Mouse (Mus musculus) Muller cell, postnatal 12 days (primary cell): ENCODE measurements around the gene Scarf2.
A peak's percentile ranks its signal among the peaks of the same experiment; 100 is the strongest.

Experiments
- DNase-seq: peaks from one replicate; pipeline ENCODE4 v3.0.0-alpha.2; 2015; ENCODE audit errors: inconsistent ontology term

Gene Scarf2

DNA sequence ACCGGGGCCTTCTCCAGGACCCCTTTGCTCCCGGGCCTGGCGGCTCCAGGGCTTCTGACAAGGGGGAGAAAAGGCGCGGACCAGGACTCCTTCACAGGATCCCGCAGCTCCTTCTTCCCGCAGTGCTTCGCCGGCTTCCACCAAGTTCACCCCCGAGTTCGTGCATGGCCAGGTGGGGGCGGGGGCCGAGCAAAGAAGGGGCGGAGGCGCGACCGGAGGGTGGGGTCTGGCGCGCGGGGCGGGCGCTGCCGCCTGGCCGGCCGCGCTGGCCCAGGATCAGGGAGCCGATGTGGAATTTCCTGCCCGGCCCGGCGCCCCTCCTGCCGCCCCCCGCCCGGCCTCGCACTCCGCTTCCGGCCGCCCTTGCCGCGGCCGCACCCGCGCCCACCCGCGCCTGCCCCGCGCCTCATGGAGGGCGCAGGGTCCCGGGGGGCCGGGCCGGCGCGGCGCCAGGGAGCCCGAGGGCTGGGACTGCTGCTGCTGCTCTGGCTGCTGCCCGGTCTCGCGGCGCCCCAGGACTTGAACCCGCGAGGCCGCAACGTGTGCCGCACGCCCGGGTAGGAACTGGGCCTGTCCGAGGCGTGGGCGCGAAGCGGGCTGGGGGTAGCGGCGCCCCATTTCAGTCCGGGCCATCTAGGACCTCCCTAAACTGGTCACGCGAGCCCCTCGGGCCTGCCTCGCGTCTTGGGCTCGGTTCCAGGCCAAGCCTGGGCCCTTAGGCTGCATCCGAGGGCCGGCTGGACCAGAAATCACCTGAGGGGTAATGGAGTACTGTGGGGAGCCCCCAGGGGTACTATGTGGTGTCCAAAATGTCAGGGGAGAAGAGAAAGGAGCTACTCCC is at the start of gene Scarf2:
Scarf2 (plus strand) TSS at position 312 of the 841 bp plus-strand sequence.
- peak; percentile 75 for DNase-seq

DNA sequence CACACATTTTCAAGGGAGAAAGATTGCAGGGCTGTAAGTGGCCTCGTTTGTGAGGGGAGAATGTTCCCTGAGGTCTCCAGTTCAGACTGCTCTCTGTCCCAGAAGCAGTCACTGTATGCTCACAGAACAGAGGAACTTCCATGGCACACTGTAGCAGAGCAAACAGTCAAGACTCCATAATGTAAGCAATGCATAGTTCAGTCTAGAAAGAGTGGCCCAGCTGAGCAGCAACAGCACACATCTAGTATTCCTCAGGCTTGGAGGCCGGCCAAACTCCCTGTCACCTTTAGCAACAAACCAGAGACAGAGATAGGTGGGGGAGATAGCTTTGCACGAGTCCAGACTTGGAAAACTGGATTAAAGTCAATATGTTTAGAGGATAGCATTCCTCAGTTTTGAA is 44.1 kb upstream of the Scarf2 start:
- DNase-seq, result no peak

DNA sequence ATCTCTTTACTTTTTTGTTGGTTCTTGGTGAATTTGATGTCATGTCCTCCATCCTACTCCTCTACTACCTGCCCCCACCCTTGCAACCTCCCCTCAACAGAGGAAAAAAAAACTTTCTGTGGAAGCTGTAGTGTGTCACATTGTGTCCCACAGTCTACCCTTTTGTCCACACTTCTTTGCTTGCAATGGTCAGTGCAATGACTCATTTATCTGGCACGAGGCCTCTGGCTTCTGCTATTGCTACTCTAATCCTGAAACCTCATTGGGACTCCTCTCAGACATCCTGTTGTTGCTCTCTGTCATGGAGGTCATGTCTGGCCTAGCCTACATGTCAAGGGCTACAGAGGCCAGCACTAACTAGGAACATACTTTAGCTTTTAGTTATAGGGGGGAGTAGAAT is 43.4 kb upstream of the Scarf2 start:
- peak; percentile 58 for DNase-seq

DNA sequence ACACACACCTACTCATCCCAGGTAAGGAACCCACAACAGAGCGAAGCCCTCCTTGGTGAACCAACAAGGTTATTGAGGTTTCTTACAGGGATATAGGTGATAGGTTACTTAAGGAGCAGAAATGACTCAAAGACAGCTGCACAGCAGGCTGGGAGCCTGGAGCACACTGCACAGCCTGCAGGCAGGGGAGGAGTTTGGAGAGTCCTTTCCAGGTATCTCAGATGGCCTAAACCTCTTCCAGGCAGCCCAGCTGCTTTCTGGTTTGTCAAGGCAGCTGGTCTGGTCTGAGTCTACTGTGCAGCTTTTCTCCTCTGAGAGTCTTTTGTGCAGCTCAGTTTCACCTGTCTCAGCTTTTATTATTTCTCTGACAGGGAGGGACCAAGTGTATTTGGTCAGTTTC is 39.3 kb upstream of the Scarf2 start:
- no peak for DNase-seq

DNA sequence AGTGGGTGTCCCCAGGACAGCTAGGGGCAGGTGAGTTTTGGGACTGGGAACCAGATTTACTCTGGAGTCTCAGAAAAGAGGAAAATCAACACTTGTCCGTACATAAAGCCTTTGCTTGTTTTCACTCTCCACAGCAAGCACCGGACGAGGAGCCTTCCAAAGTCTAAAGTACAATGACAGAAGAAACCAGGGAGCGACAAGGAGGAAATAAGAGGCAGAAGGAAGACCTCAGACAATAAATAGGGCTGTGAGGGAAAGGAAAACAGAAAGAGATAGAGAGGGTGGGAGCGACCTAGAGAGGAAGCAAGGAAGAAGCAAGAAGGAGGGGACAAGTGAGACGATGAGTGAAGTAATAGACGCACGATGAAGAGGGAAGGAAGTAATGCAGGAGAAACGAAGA is 38.2 kb upstream of the Scarf2 start:
- DNase-seq, result no peak

DNA sequence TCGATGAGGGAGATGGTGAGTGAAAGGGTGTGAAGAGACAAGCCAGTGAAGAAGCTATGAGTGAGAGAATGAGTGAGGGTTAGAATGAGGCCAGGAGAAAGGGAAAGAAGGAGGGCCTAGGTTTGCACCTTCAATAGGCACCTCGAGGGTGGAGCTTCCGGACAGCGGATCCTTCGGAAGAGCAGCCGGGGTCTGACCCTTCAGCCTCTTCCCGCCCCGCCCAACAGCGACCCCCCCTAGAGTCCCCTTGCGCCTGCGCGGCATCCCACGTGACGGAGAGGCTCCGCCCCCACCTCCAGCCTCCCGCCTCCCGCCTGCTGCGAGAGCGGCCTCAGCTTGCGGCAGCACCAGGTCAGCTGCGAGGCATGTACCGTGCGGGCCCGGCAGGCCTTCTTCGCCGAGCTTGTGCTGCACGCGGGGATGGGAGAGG is 37.7 kb upstream of the Scarf2 start, which contains the start of gene Klhl22:
Klhl22 (plus strand) TSS at position 275 of the 430 bp plus-strand sequence.
- DNase-seq, result peak; percentile 93

DNA sequence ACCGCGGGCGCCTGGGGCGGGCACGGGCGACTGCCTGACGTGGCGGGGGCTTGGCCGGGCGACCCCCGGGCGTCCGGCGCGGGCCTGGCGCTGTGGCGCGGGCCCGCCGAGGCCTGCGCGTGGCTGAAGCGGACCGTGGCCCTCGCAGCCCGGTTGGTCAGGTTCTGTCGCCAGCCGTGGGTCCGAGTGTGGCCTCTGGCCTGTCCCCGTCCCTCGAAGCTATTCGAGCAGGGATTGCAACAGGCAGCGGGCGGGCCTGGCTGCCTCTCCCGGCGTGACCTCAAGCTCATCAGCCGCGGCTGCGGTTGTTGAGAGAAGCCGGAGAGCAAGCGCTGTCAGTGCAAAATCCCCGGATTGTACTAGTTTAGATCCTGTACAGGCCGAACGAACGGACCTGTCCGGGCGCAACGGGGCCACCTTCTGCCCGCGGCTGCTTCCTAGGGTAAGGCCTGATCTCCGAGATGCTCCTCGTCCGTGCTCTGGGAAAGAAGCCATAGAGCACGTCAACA is 37.2 kb upstream of the Scarf2 start:
- DNase-seq, result peak; percentile 69

DNA sequence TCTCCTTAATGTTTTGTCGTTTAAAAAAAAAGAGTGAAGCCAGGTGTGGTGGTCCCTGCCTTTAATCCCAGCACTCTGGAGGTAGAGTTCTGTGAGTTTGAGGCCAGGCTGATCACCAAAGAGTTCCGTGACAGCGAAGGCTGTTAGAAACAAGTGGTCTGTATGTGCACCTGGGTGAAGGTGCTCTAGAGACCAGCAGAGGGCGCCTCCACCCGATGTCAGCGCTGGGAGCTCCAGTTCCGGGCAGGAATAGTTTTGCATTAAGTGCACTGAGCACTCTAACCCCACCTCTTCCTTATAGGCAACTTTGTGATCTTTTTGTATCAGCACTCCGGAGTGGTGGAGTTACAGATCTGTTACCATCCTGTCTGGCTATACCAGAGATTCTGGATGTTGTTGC is 36.4 kb upstream of the Scarf2 start:
- peak; percentile 43 for DNase-seq

DNA sequence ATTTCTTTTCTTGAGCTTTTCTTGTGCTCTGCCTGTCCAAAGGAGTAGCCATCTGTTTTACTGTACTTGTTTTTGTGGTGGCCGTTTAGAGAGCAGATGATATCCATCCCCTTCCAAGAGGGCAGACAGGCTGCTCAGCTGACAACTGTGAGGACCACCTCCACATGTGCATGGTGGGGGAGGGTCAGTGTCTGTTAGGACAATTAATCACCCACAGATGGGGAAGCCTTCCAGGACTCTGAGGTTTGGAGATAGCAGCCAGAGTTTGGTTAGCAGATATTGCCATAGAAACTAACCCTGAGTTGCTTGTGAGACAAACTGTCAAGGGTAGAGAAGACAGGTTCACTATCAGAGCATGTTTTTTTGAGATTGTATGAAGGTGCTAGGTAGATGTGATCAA is 36.0 kb upstream of the Scarf2 start:
- DNase-seq, result peak; percentile 35

DNA sequence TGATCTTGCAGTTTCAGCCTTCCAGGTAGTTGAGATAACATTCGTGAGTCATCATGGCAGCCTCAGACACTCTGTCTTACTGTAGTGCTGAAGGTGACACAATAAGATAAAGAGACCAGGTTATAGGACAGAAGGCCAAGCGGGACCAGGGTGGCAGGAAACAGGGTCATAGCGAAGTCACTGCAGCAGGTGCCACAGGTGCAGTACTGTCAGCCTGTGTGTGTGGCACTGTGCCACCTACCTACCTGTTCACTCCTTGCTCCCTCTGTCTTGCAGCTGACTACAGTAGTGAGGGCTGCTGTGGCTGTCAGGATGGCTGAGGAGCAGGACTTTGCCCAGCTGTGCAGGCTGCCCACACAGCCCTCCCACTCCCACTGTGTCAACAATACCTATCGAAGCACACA is 33.0 kb upstream of the Scarf2 start:
- DNase-seq, result no peak

DNA sequence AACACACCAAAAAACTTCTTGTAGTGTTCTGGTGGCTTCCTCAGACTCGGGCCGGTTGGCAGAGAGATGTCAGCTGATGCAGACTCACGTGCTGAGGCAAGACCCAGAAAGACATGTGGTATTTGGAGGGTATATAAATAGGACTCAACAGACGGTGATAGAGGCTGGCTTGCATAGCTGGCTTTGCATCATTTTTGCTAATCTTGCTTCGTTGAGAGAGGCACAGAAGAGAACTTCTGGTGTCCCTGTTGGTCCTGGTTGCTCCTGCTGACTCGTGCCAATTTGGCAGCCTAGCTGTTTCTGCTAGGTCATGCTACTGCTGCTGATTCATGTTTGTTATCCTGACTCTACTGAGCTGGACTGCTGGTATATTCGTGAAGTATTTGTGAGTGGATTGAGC is 28.2 kb upstream of the Scarf2 start:
- DNase-seq, result no peak

DNA sequence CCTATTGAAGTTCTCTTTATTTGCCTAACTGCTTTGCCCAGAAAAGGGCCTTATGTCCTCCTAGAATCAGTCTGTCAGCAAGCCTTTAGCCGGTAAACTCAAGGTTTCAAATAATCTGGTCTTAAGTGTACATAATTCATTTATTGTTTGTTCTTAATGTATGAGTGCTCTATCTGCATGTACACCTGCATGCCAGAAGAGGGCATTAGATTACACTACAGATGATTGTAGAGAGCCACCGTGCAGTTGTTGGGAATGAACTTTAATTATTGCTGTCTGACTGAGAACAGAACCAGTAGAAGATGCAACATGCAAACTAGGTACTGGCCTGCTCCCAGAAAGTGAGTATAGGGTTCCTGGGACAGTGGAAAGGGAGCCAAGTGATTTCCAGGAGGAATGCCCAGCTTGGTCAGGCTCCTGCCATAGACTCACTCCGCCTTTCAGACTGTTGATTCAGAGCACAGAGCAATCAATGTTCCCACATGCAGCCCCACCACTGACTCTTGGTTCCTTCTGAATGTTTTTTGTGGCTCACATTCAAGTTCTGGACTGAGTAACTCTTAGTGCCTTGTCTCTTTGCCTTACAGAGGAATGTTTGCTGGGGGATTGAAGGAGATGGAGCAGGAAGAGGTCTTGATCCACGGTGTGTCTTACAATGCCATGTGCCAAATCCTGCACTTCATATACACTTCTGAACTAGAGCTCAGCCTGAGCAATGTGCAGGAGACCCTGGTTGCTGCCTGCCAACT is 25.8 kb upstream of the Scarf2 start:
- DNase-seq, result peak; percentile 61

DNA sequence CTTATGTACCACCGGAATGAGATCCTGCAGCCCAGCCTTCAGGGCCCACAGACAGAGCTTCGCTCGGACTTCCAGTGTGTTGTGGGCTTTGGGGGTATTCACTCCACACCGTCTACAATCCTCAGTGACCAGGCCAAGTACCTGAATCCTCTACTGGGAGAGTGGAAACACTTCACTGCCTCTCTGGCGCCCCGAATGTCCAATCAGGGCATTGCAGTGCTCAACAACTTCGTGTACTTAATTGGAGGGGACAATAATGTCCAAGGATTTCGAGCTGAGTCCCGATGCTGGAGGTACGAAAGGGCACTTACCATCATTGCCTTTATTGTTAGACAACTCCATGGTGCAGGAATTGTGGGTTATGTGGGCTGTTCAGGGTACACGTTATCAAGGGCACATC is 20.3 kb upstream of the Scarf2 start:
- no peak for DNase-seq

DNA sequence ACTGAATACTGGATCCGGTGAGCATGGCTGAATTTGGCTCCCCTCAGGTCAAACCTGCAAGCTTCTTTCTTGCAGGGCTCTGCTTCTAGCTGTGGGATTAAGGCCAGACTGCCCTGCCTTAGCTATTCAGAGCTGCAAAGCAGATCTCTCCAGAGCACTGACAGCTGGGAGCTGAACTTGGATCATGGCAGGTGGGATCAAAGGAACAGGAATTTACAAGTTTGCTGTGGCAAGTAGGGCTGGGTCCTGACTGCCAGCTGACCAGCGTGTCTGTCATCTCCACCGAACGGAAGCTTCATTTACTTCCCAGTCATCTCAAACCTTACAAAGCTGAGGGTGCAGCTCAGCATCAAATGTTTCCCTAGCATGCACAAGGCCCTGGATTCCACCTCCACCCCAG is 18.9 kb upstream of the Scarf2 start:
- no peak for DNase-seq

DNA sequence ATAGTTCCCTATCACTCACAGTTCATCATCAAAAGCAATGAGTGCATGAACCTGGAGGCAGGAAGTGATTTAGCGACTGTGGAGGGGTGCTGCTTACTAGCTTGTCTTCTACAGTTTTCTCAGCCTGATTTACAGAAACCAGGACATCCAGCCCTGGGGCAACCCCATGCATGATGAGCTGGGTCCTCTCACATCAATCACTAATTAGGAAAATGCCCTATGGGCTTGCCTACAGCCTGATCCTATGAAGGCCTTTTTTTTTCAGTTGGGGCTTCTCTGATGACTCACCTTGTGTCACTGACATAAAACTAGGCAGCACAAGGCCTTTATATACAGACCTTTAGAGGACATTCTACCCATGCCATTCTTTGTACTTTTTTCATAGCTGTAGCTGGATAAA is 17.4 kb upstream of the Scarf2 start:
- peak; percentile 25 for DNase-seq

DNA sequence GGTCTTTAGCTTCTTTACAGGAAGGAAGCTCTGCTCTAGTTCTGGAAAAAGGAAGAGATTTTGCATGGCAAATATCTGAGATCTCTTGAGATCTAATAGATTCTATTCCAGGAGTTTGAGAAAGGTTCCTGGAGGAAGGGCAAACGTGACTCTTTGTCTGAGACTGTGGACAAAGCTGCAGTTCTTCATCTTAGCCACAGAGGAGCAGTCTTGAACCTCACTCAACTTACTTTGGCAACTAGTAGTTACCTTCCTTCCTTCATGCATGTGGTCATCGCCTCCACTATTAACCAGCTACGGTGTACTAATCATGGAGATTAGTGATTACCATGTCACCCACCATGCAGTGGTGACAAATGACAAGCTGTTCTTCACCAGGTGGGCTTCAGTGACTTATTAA is 11.7 kb upstream of the Scarf2 start:
- DNase-seq, result no peak

DNA sequence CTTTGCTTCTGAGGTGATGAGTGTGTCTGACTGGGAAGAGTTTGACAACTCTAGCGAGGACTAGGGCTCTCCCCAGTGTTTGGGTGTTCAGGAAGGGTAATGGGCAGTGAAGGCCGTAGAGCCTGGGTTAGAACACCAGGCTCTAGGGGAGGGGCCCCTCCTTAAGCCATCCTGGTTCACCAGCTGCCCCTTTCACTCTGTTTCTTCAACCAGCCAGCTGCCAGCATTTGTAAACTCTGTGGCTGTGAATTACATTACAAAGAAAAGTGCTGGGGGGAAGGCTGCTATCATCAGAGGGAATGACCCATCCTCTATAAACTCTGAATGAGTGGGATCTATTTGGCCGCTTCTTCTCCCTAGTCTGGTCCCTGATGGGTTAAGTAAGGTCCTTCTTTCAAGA is 4.4 kb upstream of the Scarf2 start:
- no peak for DNase-seq

DNA sequence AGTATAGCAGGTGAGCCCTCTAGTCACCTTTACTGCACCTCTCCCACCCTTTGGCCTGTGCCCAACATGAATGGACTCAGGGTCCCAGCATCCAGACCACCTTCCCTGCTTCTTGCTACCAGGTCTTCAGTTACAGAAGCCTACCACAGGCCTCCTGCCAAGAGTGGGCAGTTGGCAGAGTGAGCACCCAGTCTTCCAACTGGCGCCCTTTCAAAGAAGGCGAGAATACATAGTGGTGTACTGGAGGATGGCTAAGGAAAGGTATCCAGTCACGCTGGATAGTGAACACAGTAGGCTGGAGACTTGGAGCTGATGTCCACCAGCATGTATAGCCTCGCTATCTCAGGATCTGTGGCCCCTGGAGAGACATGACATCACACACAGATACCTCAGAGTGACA is 3.0 kb upstream of the Scarf2 start:
- DNase-seq, result no peak

DNA sequence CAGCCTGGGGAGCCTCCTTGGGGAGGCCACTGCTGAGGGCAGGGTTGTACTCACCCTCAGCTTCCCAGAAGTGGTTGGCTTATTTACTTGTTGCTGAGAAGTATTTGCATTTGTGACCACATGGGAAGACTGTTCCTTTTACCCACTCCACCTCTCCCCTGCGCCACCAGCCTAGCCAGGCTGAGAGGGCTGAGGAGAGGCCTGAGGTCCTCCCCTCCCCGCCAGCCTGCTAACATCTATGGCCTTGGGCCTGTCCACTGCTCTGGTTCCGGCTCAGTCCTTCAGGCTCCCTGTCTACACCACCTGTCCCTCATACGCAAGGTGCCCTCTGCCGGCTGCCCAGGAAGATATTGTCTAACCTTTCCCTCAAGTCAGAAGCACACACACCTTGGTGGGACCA is 1.4 kb upstream of the Scarf2 start:
- DNase-seq, result no peak

DNA sequence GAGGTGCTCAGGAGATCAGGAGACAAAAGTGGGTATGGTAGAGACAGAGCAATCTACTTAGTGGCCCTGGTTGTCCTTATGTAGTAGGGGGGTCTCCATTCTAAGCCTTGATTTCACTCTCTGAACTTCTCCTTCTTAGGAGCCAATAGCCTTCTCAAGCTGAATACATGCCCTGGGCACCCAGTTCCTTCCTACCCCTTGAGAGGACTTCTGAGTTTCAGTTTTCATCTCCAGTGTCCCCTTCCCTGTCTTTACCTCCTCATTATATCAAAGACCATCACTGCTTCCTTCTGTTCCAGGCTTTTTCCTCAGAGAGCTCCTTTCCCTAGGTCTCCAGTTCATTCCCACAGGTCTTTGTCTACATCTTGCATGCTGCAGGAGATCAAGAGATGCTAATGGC is 563 bp upstream of the Scarf2 start:
- DNase-seq, result no peak

DNA sequence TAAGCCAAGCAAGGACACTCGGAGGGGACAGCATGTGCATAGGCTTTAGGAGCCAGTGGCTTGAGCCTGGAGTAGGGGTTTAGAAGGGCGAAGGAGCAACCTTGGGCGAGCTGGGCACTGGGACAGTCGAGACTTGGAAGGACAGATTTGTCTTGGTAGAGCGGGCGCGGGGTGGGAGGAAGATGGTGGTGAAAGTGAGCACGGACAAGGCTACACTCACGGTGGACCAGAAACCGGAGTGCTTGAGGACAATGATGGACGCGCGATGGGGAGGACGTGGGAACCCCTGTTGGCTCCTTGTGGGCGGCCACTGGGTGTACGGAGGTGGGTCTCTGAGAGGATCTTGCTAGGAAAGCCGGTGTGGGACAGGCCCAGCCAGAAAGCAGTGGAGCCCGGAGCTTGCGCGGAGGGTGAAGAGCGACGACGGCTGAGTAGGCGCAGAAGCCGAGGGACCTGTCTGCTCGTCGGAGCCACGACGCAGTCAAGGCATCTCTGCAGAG is 780 bp downstream of the Scarf2 start:
- peak; percentile 52 for DNase-seq

DNA sequence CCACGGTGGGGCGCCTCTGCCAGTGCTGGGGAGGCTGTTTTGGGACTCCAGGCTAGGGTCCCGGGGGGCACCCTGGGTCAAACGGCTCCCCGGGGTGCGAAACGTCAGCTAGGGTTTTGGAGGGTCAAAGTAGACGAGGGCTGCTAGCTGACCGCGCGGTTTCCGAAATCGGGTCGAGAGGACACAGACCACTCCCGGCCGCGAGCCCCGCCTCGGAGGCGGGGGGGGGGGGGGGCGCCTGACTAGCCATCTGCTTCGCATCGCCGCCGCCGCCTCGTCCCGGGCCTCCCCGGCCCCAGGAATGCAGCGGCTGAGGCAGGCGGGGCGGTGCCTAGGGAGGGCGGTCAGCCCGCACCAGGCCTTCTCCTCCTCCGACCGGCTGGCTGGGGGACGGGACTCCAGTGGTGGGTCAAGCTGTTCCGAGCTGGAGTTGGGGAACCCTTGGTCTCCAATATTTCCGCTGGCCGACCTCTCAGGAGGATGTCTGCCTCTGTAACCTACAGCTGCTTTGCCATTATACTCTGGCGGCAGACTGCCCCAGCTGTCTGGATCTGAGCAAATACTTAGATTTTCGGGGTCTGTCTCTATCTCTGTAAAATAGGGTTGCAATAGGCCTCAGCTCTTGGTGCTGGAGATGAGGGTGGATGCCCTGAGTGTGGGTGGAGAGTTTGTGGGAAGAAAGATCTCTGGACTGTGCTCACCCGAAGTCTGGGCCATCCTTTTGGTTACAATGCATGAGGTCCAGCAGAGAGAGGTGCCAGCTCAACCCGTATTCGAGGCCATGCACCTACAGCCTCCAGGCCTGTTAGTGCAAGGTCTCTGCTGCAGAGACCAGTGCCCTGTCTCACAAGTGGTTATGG is 1.5 kb downstream of the Scarf2 start:
- peak; percentile 86 for DNase-seq
